Mouse (Mus musculus): Measurements from ENCODE around the gene Napepld.

GRCm38 (mm10) chr5:21644891-21645438, 56.2 kb downstream of the Napepld start:
- TF ChIP-seq CTCF (IDR thresholded peaks at IDR 0.05; ENCODE audit: control insufficient read depth, insufficient read depth, low read length) (no peak), POLR2A (IDR thresholded peaks at IDR 0.05; ENCODE audit: borderline replicate concordance, control insufficient read depth, low read depth, low read length) (no peak)
